Mouse (Mus musculus) hematopoietic stem cell, adult 5-6 weeks (primary cell): ENCODE measurements at regions not wholly inside any gene's neighbourhood (a gene's known extent, or its start where the extent isn't known, plus 50 kb on each side); places are given as distances from the start of the nearest gene placed in this dataset.
A peak's percentile ranks its signal among the peaks of the same experiment; 100 is the strongest.

Experiments used
- ATAC-seq, 2 experiments: fragments of 125-278 bp in 1 of 2; replicated peaks in 1 of 2; 2 replicates each; pipeline ENCODE4 v1.8.0; 2016 to 2017; ENCODE audit warnings: inconsistent platforms in 2 of 2, mild to moderate bottlenecking in 2 of 2, moderate number of reproducible peaks in 2 of 2, low read depth in 1 of 2, moderate TSS enrichment in 1 of 2; ENCODE audit not compliant: low FRiP score in 2 of 2, poor library complexity in 2 of 2, severe bottlenecking in 2 of 2, insufficient read depth in 1 of 2, low TSS enrichment in 1 of 2

DNA sequence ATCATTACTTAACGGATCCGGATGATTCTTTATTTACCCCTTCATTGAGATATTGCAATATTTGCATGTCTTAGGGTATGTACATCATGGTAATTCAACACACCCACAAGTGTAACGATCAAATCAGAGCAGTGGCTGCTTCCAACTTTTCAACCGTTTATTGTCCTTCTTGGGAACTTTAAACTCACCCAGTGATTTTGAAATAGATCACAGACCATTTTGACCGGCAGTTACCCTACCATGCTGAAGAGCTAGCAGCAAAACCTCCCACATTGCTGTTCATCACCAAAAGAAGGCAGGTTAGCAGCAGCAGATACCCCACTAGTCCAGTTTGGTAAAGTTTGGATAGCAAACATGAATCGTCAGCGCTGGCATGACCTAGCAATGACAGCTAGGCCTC, 130.2 kb upstream of the Nfe2l3 start:
- no peak for ATAC-seq

DNA sequence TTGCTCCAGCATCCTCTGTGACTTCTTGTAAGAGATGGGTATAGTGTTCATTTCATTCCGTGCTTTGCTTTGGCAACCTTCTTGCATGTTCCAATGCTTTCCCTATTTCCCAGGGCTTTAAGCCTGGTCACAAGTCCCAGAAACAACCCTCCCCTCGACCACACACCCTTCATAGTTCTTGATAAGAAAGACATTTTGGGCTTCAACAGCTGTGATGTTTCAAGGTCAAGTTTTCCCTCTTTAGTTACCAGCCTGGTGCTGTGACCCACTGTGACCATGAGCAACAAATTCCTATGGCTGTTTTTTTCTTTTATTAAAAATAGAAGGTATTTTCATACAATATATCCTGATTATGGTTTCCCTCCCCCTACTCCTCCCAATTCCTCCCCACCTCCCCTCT, 114.1 kb upstream of the Nfe2l3 start:
- ATAC-seq: no peak

DNA sequence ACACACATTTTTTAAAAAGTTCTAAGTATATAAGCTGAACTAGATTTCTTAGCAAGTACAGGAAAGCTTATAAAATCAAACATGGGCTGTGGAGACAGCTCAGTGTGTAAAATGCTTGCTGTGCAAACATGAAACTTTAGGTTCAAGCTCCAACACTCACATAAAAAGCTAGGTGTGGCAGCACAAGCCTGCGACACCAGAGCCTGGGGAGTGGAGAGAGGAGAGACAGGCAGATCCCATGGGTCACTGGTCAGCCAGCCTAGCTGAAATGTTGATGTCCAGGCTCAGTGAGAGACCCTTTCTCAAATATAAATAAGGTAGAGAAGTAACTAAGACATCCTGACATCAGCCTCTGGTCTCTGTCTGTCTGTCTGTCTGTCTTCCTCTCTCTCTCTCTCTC, 112.5 kb upstream of the Nfe2l3 start:
- no peak for ATAC-seq

DNA sequence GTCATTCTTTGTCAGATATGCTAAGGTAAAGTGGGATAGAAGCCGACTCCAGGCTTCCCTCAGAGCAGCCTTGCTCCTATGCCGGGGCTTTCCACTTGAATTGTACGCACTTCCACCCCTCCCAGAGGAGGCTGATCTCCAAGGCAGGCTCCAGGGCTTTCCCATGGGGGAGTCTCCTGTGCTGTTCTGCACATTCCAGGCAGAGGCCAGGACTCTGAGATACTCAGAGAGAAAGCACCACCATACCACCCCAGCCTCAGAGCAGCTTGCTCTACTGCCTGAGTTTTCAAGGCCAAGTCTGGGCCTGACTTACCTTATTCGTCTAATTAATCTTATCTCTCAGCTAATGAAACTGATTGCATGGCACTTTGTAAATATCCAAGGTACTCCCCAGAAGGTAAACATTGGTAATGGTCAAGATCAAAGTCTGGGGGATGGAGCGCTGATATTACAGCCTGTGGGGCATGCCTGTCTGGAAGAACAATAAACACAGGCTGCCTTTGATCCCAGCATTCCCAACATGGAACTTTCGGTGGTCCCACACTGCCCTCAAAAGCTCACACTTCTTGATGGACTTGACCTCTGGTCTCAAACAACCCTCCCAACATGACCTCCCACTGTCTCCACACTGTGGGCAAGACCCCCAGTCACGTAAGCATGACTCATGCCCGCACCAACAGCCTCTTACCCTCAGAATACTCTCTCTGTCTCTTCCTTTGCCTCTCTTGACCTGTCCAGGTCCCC, 111.6 kb upstream of the Nfe2l3 start:
- no peak for ATAC-seq

DNA sequence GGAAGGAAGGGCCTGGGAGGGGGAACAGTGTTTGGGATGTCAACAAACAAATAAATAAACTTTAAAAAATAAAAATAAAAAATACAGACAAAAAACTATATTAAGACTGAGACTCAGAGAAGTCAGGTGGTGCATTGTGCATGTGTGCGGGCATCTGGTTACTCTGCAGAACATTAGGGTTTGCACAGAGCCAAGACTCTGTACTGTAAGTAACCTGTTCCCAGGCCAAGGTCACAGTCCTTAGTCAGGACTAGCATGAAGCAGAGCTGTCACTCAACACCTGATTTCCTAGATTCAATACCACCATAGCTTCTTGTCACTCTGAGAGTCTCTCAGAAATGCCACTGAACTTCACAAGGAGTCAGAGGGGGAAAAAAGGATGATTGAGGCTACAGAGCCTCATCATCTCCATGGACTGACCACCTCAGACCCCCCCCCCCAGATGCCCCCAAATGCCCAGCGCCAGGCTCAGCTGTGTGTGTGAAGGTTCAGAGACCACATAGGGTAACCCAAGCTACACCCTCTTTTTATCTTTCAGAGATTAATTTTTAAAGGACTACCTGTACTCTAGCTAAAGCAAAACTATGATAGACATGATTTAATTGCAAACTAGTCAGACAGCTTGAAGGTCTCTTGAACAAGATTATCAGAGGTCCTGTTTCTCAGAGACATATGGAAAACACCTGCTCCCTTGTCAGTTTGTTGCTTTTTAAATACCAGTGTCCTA, 106.2 kb upstream of the Nfe2l3 start:
- no peak for ATAC-seq

DNA sequence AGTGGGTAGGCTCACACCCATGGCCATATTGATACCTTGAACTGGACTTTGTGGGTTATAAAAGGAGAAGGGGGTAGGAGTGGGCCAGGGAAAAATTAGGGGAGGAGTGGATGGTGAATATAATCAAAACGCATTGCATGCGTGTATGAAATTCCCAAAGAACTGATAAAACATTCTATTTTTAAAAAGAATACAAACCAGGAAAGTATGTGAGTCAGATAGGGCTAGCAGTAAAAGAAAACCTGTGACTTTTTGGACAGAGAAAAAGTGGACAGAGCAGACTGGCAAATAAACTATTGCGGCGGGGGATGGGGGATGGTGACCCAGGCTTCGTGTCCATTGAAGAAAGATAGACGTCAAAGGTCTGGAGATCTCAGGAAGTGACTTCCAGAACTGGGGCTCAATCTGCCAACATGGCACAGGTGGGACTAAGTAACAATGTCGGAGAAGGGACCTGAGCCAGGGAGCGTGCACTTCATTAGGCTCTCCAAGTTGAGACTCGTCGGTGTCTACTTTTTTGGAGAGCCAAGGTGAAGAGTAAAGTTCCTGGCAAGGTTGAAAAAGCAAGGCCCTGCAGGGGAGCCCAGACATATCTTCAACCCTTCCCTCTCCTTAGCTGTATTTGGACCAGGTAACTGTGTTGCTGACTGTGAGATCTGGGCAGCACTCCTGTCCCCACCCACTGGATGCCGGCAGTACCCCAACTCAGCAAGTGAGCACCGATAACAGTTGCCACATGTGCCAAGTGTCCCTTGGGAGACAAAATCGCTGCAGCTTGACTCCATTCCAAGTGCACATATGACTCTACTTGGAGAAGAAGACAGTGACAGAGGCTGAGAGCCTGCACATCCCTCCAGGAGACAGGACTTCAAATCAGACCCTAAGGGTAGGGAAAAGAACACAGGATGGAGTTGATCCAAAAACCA, 103.1 kb upstream of the Nfe2l3 start:
- no peak for ATAC-seq

DNA sequence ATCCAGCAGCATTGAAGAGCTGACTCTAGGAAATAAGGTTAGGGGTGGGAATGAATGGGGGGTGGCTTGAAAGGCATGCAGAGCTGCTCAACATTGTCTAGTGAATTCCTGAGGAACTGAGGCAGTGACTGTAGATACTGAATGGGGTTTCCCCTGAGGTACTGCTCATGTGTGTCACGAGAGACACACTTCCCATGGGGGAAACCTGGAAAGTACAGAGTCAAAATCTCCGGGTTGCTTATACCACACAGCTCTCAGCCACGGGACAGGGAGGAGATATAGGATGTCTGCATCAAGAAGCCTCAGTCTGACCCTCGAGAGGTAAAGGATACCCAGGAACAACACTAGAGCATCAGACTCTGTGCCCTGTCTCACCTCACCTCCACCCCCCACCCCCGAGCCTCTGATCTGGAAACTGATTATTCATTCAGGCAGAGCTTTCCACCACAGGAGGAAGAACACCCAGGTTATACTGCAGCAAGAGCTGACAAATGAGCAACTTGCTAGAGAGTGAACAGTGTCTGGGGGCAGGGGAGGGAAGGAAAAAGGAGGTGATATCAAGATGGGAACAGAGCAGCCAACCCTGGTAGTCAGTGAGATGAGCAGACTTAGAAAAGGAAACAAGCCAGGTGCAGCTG, 102.3 kb upstream of the Nfe2l3 start:
- no peak for ATAC-seq

DNA sequence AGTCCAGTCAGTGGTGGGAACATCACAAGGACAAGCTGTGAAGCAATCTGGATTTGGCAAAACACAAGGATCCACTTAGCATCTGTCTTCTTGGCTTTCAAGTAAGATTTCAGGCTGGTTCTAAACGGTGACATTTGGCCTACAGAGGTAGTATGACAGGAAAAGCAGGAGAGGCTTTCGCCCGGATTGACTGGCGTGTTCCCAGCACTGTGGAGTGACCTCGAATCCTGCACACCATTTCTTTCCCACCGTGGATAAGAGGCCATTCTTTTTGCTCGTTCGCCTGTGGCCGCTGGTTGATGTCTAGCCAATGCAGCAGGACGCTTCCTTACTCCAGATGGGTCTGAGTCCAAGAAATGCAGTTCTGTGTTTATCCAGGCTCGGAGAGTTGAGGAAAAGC, 99.6 kb upstream of the Nfe2l3 start:
- no peak for ATAC-seq

DNA sequence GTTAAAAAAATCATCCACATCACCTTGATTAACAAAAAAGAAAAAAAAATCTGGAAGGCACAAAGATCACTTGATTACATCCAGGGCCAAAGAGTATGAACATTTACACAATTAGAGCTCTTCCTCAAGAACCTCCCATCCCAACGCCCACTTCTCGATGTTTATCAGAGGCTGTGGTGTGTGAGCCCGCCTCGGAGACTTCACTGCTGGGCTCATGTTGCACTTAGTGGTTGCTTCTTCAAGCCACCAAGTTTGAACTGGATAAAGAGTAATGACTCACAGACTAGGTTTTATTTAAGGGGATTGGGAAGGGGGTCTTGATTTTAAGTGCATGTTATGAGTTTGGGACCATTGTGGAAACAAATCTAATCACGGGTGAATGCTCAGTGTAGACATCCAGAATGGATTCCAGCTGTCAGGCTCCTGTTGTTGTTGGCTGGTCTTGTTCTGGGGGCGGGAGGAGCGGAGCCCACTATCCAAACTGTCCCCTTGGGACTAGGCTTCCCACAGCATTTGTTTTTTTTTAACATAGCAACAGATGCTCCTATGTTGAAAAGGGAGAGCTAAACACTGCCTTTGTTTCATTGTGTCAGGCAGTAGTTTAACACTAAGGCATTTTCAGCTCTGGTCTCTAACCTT, 98.6 kb upstream of the Nfe2l3 start:
- ATAC-seq: no peak

DNA sequence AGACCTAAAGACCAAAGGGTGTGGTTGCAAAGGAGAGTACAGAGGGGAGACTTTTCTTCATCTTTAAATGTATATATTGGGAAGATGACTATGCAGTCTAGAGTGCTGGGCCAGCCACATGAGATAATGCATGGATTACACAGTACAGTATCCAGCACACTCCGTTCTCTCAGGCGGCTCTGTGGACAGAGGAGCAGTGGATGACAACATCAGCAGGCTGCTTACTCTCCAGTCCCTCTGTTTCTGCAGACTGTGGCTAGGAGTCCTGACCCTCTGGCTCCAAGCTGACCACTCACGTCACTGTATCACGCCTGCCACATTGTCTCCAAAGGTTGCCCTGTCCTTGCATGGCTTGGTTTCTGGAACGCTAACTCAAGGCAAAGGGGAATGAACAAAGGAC, 97.2 kb upstream of the Nfe2l3 start:
- ATAC-seq: no peak

DNA sequence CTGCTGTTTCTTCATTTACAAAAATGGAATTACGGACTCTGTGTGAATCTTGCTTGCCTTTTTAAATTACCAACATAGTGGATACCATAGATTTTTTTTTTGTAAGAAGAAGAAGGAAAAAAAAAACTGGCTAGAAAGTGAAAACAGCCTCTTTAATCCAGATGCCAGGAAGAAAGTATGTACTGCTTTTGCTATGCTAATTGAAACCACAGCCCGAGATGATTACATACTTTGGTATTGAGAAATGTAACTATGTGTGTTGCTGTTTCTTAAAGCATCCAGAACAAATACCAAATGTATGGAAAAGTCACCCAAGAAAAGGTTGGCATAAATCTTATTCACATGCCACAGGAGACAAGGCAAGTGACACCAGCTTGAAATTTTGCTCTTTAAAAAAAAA, 93.2 kb upstream of the Nfe2l3 start:
- no peak for ATAC-seq

DNA sequence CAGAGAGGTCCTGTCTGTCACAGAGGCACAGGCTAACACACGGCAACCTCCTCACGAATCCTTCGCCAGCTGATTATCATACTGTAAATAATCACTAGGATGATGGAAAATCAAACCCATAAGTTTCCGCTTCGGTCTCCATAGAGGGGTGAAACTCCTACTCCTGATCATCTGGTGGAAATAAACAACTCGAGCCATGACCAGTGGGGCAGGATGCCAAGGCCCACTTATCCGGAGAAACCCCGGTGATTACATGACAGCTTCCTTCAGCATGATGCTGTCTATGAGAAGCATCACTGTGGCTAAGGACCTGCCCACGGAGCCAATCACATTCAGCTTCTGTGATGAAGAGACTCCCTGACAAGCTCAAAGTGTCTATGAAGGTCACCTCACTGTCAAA, 84.7 kb upstream of the Nfe2l3 start:
- ATAC-seq: no peak

DNA sequence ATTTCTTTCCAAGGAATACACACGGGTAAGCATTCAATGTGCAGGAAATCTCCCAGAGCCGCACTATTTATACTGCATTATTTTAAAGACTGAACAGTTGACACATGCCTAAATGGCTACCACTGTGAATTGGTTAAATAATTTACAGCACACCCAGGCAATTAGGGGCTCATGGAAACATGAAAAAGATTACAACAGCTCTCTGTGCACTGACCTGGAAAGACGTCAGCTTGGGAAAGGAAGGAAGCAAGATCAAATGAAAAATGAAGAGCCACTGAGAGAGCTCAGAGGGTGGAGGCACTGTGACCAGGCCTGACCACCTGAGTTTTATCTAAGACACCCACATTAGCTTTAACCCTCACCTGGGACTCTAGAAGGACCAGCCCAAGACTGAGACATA, 82.7 kb upstream of the Nfe2l3 start:
- ATAC-seq: no peak

DNA sequence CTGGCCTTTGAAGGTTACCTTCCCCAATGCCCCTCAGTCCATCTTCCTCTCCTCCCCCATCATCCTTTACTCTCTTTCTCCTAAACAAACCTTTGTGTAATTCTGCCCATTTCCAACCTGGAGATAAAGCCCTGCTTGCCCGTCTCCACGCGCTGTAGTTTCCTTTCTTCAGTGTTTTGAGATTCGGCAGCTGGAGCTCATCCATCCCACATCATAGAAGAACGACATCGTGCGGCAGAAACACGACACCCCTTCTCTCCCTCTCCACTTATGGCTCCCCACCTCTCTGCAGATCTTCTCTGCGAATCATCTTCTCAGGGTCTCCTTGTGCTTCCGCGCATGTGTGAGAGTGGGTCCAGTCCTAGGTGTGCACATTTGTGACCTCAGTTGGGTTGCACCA, 77.4 kb upstream of the Nfe2l3 start:
- no peak for ATAC-seq

DNA sequence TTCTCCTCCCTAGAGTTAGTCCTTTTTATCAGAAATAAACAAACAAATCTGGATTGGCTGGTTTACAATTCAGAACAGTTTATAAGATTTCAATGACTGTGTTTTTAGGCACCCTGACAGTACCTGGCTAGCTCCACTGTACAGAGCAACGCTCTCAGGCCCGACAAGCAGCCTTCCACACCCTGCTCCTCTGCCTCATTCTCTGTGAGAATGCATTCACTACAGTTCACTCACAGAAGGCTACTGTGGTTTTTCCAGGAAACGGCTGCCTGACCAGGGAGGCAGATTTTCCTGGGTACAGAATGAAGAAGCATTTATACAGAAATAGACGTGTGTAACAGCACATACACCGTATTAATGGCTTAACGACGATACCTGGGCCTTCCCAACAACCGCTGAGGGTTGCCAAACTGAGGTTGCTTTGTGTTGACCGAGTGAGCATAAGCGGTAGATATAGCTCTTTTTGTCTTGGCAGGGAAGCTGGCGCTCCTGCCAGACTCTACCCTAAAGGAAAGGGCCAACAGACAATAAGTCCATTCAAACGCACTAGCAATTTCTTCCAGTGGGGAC, 70.8 kb upstream of the Nfe2l3 start:
- peak; percentile 16 to 29; a peak in 2 of 4 replicates for ATAC-seq

DNA sequence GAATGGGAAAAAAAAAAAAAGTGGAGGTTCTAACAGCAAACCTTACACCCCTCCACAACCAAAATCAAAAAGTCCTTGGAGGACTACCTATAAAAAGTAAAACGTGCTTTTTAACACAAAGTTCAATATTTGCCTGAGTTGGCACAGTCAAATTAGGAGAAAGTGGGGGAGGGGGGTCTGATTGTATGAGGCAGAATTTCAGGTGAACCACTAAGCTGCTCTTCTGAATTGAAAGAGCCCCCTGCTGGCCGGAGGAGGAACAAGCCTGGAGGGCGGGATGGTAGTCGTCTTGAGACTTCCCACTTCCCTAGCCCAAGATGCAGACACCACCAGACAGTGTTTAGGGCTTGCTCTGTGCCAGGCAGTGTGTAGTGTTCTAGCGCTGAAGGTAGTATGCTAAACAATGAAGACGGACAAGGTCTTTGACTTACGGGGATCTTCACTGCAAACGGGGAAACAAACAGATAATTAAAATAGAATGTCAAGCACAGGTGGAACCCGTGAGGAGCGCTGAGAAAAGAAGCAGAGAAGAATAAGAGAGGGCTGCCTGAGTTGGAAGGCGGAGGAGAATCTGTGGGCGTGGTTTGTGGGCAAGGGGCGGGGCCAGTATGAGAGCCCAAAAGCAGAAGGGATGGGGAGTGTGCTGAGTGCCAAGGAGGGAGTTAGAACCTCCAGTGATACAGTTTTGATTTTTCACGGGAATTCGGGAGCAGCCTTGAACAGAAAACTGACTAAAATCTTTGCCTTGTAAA, 69.8 kb upstream of the Nfe2l3 start:
- peak; percentile 89 to 91 for ATAC-seq
